Mouse (Mus musculus): ENCODE measurements around the gene Zcchc14.
"Not testable (repeated sequence)": the region's sequence is repeated elsewhere in the genome, so short reads cannot be mapped to it uniquely, and the experiment has no call there.

The Zcchc14 gene

GRCm38 (mm10) chr8:121652774-121653323 lies at the start of gene Zcchc14:
TSS of gene Zcchc14 (minus strand) at chr8:121652901.
- peak; percentile 89 for DNase-seq (ENCODE audit: low spot score)

- DNase-seq (ENCODE audit: low spot score): no peak
Measured at GRCm38 (mm10) chr8:121699936-121700335, 47.2 kb upstream of the Zcchc14 start.

DNA sequence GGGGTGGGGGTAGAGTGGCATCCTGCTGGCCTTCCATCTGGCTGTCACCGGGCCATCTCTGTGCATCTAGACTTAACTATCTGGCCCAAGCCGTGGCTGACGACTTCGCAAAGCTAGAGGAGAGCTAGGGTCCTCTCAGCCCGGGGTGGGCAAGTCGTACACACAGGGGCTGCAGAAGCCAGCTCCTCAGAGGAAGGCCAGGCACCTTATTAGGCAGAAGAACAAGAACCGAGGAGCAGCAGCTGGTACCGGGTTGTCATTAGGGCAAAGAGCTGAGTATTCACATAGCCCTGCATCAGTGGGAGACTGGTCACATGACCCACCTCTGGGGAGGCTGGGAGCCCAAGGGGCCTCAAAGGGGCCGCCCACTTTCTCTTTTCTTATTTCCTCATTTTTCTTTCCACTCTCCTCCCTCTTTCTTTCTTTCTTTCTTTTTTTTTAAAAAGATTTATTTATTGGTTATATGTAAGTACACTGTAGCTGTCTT lies 46.0 kb upstream of the Zcchc14 start:
- no peak for DNase-seq (ENCODE audit: low spot score)

GRCm38 (mm10) chr8:121697735-121698614 lies 45.3 kb upstream of the Zcchc14 start:
- DNase-seq (ENCODE audit: low spot score): no peak

DNA sequence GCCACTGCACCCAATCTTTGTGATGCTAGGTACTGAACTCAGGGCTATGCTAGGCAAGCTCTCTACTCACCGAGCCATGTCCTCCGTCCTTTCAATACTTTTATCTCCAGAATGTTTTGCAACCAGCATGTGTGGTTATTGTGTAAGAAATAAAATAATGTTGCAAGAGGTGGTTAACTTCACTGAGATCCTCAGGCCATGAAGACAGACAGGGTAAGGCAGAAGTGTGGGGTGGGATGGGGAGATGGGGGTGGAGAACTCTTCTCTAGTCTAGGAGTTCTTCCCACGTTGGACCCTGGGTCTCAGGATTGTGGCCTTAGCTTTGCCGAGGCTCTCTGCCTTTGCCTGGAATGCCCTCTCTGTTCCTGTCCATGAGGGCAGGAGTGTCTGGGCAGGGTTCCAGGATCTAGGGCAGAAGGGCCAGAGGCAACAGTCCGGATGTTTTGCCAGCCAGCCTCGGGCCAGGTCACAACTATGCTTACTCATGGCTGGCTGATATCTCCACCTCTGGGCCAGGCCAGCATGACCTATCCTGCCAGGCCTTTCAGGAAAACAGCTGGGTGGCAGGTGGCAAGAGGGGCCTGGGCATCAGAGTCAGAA lies 43.0 kb upstream of the Zcchc14 start:
- DNase-seq (ENCODE audit: low spot score): no peak

- DNase-seq (ENCODE audit: low spot score): no peak
Measured at GRCm38 (mm10) chr8:121694453-121694852, 41.8 kb upstream of the Zcchc14 start.

DNA sequence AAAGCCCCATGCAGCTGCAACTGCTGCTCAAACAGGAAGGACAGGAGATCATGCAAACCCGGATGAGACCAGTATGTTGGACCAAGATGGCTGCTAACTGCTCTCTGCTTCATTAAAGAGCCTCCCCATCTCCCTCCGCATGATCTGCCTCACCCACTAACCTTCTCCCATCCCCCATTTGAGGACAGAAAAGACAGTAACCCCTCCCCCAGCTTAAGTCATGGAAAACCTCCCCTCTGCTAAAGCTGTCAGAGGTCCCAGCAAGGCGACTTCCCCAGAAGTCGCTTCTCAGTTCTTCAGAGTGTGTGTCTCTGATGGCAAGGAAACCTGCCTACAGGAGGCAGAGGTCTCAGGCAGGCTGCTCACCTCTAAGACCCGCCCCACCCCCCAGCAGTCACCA lies 35.8 kb upstream of the Zcchc14 start:
- no peak for DNase-seq (ENCODE audit: low spot score)

DNA sequence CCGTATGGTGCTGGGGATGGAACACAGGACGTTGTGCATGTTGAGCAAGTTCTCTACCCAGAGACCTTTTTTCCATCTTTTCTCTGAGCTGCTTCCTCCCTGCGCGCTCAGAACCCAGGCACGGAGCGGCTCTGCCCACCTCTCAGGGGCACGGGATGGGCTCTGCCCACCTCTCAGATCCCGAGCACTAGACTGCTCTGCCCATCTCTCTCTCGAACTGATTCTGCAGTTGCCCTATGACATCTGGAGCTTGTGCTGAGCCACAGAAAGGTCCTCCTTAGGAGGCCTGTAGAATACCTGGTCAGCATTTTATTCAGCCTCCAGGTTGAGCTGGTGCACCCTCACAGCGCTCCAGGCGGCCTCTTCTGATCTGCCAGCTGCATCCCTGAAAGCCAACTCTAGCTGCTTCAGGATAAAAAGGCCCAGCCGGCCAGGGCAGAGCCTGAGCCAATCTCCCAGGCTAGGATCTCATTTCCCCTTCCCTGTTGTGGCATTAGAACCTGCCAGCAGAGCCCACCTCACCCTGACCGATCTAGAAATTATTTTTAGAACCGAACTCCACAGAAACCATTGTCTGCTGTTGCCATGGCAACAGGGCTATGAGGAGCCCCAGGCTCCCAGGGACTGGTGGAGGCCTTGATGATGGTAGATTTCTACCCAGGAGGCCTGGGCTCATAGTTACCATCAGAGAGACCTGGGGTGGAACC lies 34.9 kb upstream of the Zcchc14 start:
- no peak for DNase-seq (ENCODE audit: low spot score)

DNA sequence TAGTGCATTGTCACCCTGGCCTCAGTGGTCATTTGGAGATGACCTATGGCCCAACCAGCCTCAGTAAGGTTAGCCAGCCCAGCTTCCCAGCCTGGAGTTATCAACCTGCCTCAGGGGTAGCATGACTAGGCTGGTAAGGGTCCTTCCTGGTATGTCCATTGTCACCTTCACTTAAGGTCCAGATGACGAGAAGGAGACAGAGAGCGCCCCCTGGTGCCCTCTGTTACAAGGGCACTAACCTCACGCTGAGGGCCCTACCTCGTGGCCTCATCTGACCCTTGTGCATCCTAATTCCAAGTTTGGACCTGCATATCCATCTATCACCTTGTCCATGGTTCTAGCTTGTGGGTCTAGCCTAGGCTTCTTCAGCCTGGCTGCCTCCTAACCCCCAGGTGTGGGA lies 32.7 kb upstream of the Zcchc14 start:
- DNase-seq (ENCODE audit: low spot score): no peak

DNA sequence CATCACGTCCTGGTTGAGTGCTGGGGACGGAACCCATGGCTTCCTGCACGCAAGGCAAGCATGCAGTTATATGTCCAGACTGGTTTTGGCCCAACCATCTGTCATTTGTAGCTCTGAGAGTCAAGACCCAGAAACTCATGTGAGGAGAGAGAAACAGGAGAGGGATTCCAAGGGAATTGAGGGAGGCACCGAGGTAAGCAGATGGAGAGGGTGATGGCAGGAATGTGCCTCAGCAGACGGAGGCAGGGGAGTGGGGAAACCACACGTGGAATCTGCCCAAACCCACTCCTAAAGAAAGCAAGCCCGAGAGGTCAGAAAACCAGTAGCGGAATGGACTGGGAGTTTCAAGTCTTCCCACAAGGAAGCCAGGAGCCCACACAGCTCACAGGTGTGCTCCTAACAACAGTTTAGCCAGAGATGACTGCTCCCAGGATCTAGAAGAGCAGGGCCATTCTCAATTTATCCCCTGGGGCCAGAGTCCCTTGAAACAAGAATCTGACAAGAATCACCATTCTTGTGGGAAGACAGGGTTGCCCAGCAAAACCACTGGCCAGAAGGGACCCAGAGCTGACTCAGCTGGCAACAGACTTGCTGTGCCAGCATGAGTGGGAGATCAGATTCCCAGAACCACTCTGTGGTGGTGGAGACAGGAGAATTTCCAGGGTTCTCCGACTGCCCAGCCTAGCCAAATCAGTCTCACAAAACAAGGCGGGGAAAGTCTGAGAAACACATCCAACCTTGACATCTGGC lies 30.6 kb upstream of the Zcchc14 start:
- no peak for DNase-seq (ENCODE audit: low spot score)

DNA sequence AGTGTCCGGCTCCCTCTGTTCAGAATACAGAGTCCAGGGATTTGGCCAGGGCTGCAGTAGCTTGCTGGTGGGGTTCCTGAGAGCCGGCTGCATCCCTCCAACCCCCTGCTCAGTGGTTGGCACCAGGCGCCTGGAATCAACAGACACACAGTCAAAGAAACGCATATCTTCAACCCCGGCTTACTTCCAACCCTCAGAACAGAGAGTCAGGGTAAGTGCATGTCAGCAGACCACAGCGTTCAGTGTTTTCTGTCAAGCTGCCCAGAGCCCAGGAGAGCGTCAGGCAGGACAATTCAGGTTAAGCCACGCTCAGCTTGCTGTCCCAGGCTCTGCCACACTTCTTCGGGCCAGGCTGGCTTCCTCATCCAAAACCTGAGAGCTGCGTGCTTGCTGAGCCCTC lies 28.8 kb upstream of the Zcchc14 start:
- no peak for DNase-seq (ENCODE audit: low spot score)

DNA sequence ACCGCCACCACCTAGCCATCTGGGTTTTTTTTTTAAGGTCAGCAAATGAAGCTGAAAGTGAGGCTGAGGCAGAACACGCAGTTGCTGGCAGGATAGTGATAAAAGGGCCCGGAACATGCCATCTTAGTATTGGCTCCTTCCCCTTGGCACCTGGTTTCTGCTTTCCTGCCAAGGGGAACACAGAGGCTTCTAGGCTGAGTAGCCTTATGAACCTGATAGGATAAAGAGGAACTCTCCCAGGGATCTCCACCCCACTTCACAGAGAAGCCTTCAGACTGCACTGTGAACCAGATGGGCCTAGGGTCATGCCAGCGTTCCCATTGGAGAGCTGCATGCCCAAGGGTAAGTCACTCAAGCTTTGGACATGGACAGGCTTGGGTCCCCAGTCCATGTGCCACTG lies 28.2 kb upstream of the Zcchc14 start:
- no peak for DNase-seq (ENCODE audit: low spot score)

- no peak for DNase-seq (ENCODE audit: low spot score)
Measured at GRCm38 (mm10) chr8:121678696-121679095, 26.0 kb upstream of the Zcchc14 start.

- no peak for DNase-seq (ENCODE audit: low spot score)
Measured at GRCm38 (mm10) chr8:121675701-121676100, 23.0 kb upstream of the Zcchc14 start.

- DNase-seq (ENCODE audit: low spot score): no peak
Measured at GRCm38 (mm10) chr8:121675161-121675560, 22.5 kb upstream of the Zcchc14 start.

DNA sequence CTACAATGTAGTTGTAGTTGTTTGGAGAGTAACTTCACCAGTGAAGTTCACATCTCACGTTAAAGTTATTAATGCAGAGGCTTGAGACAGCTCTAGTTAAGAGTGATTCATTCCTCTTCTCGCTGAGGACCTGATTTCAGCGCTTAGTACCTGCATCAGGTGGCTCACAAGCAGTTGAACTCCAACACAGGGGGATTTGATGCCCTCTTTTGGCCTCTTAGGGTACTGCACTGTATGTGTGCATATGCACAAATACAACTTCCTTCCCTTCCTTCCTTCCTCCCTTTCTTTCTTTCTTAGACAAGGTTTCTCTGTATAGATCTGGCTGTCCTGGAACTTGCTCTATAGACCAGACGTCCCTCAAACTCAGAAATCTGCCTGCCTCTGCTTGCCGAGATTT lies 21.8 kb upstream of the Zcchc14 start:
- no peak for DNase-seq (ENCODE audit: low spot score)

DNA sequence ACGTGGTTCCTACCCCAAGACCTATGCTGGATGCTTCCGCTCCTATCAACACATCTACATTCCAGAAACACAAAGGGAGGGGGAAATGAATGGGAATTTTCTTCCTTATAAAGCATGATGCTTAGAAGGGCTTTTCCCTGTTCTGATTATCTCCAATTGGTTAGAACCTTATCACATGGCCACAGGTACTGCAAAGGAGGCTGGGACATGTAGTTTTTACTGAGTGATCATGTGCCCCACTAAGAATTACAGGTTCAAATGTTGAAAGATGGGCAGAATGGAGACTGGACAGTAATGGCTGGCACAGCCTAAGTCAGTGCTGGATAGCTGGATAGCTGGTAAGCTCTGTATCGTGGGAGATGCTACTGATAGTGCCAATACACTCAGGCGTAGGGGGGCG lies 21.2 kb upstream of the Zcchc14 start:
- DNase-seq (ENCODE audit: low spot score): no peak

DNA sequence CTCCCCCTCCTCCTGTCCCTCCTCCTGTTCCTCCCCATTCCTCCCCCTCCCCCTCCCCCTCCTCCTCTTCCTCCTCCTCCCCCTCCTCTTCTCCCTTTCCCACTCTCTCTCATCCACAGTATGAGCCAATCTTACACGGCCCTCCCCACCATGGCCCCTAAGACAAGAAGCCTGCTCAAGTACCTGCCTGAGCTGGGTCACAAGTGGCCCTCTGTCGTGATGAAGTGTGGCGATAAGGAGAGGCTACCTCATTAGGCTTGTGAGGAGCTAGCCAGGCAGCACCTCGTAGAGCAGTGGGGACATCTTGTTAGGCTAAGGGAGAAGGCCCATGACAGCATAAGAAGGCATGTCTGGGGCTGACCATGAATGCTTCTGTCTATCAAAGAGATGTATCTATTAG lies 20.5 kb upstream of the Zcchc14 start:
- no peak for DNase-seq (ENCODE audit: low spot score)

- DNase-seq (ENCODE audit: low spot score): no peak
Measured at GRCm38 (mm10) chr8:121669208-121669607, 16.5 kb upstream of the Zcchc14 start.

GRCm38 (mm10) chr8:121668553-121668952 lies 15.9 kb upstream of the Zcchc14 start:
- DNase-seq (ENCODE audit: low spot score): no peak

DNA sequence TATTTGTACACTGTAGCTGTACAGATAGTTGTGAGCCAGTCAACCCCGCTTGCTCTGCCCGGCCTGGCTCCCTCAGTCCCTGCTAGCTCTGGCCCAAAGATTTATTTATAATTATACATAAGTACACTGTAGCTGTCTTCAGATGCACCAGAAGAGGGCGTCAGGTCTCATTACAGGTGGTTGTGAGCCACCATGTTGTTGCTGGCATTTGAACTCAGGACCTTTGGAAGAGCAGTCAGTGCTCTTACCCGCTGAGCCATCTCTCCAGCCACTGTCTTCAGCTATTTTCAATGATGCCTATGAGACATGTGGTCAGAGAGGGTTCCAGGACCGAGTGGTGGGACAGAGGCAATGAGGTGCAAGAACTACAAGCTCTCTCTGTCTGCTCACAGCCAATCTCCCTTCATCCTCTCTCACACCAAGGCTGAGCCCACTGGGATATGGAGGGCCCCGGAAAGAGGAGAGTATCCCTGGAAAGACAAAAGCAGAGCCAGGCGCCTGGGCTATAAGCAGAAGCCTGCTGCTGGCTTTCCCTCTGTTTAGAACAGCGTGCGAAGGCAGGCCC lies 15.3 kb upstream of the Zcchc14 start:
- DNase-seq (ENCODE audit: low spot score): not testable (repeated sequence)

Data from urinary bladder, postnatal 10 days (tissue).